Comparison of ENCODE assay signal across 16 mouse cellular contexts in genomic region chr12:84824203-84824602, GRCm38 (mm10). TPM values are rescaled to one million over a fixed set of nuclear protein-coding genes. Genes with fewer than 3 reads are reported as not detected.
DNase-seq lines count a peak whose midpoint lies in the region; ATAC-seq and TF ChIP-seq lines count a peak whose summit lies in the region.
"Had no signal": no experiment of that assay in that cellular context is flagged by ENCODE, and none has a peak within 500 bp of the region (broad histone marks: within the 10 kb centered on the region; RNA-seq: fewer than 3 reads in every experiment).

No protein-coding gene starts in this region.

- H3K9ac ChIP-seq in limb, embryonic 15.5 days, result no peak overlapping the region
- no peak overlapping the region for H3K9ac ChIP-seq in embryonic facial prominence, embryonic 14.5 days (ENCODE audit: low read depth, low read length)
- H3K9ac ChIP-seq in stomach, postnatal 0 days (ENCODE audit: low read length), result no peak overlapping the region
- H3K9ac ChIP-seq: forebrain, embryonic 13.5 days; forebrain, postnatal 0 days; heart, embryonic 13.5 days had no signal

- DNase-seq in limb, embryonic 10.5 days (ENCODE audit: low spot score), result no peak
- peak; percentile 8 for DNase-seq in brain, embryonic 14.5 days (ENCODE audit: low read depth)
- peak; percentile 75 for DNase-seq in embryonic facial prominence, embryonic 14.5 days (ENCODE audit: low spot score)
- DNase-seq in stomach, postnatal 0 days (ENCODE audit: low spot score), result no peak
- DNase-seq in right cerebral cortex, postnatal 10 days (ENCODE audit: low spot score in 2 of 2), result no peak
- DNase-seq: adrenal gland, adult 8-10 months; cerebellum, adult 18-20 months; cerebellum, adult 9-11 months; cerebellum, postnatal 36 days; forebrain, postnatal 0 days; gastrocnemius, adult 2 months; gastrocnemius, postnatal 25 days had no signal

- ATAC-seq in limb, embryonic 15.5 days (ENCODE audit: insufficient number of reproducible peaks, low FRiP score, low TSS enrichment, low read depth), result no peak
- ATAC-seq in embryonic facial prominence, embryonic 14.5 days (ENCODE audit: low read depth), result peak; percentile 53
- ATAC-seq in stomach, postnatal 0 days (ENCODE audit: low FRiP score, low TSS enrichment), result no peak
- ATAC-seq: forebrain, embryonic 13.5 days; forebrain, postnatal 0 days; intestine, embryonic 16.5 days had no signal

- peaks cover 25% of the 10 kb centered on the region for H3K4me1 ChIP-seq in limb, embryonic 15.5 days
- H3K4me1 ChIP-seq in limb, embryonic 10.5 days, result peaks cover 2% of the 10 kb centered on the region; the same call in 1 of the 2 replicates
- peaks cover 9% of the 10 kb centered on the region for H3K4me1 ChIP-seq in embryonic facial prominence, embryonic 14.5 days (ENCODE audit: control insufficient read depth, insufficient read depth, low read length)
- H3K4me1 ChIP-seq in stomach, postnatal 0 days (replicated peaks; ENCODE audit: control insufficient read depth, insufficient read depth), result no peaks in the 10 kb centered on the region
- H3K4me1 ChIP-seq: forebrain, embryonic 13.5 days had no signal

- no peak for TF ChIP-seq CTCF in brain, embryonic 14.5 days (IDR thresholded peaks at IDR 0.05; ENCODE audit: borderline replicate concordance, extremely low read depth, insufficient read depth, insufficient read length)
- TF ChIP-seq CTCF in stomach, postnatal 0 days (IDR thresholded peaks at IDR 0.05; ENCODE audit: low read depth), result no peak

- no peaks in the 10 kb centered on the region for H3K36me3 ChIP-seq in limb, embryonic 15.5 days
- no peaks in the 10 kb centered on the region for H3K36me3 ChIP-seq in limb, embryonic 10.5 days
- H3K36me3 ChIP-seq in embryonic facial prominence, embryonic 14.5 days (ENCODE audit: control insufficient read depth, insufficient read depth, low read length), result no peaks in the 10 kb centered on the region
- H3K36me3 ChIP-seq in stomach, postnatal 0 days (ENCODE audit: control insufficient read depth, insufficient read depth, low read length), result no peaks in the 10 kb centered on the region
- H3K36me3 ChIP-seq: heart, embryonic 13.5 days had no signal

- no peak for TF ChIP-seq POLR2A in brain, embryonic 14.5 days (IDR thresholded peaks at IDR 0.05; ENCODE audit: borderline replicate concordance, extremely low read depth, insufficient read depth, insufficient read length, poor library complexity, severe bottlenecking)

- H3K4me2 ChIP-seq in limb, embryonic 15.5 days, result no peak overlapping the region
- H3K4me2 ChIP-seq in embryonic facial prominence, embryonic 14.5 days (ENCODE audit: low read depth, low read length), result no peak overlapping the region
- no peak overlapping the region for H3K4me2 ChIP-seq in stomach, postnatal 0 days (replicated peaks; ENCODE audit: low read depth)
- H3K4me2 ChIP-seq: forebrain, embryonic 13.5 days; heart, embryonic 13.5 days had no signal

- 56% methylated on average over 5 of the region's 5 CpGs for WGBS in limb, embryonic 15.5 days
- WGBS in limb, embryonic 10.5 days, result 82% methylated on average over 5 of the region's 5 CpGs
- 44% methylated on average over 5 of the region's 5 CpGs for WGBS in embryonic facial prominence, embryonic 14.5 days
- 44% methylated on average over 5 of the region's 5 CpGs for WGBS in stomach, postnatal 0 days

- peak overlapping the region; percentile 27; the same call in 1 of the 2 replicates for H3K27ac ChIP-seq in limb, embryonic 15.5 days
- no peak overlapping the region for H3K27ac ChIP-seq in limb, embryonic 10.5 days
- H3K27ac ChIP-seq in embryonic facial prominence, embryonic 14.5 days (replicated peaks; ENCODE audit: low read depth, low read length), result peak overlapping the region; percentile 1; the same call in 1 of the 2 replicates
- H3K27ac ChIP-seq in stomach, postnatal 0 days (replicated peaks), result 0 out of 2 replicates have a peak overlapping the region, but pooled peaks have one; percentile 6
- H3K27ac ChIP-seq: forebrain, embryonic 13.5 days; gastrocnemius, adult 2 months; heart, embryonic 13.5 days had no signal

- H3K4me3 ChIP-seq in limb, embryonic 15.5 days, result no peak overlapping the region
- no peak overlapping the region for H3K4me3 ChIP-seq in limb, embryonic 10.5 days
- H3K4me3 ChIP-seq in embryonic facial prominence, embryonic 14.5 days (ENCODE audit: low read depth, low read length), result no peak overlapping the region
- H3K4me3 ChIP-seq in stomach, postnatal 0 days (ENCODE audit: low read depth, low read length), result no peak overlapping the region
- H3K4me3 ChIP-seq: forebrain, embryonic 13.5 days; gastrocnemius, adult 2 months; heart, embryonic 13.5 days had no signal

- TF ChIP-seq EP300 in stomach, postnatal 0 days (optimal IDR thresholded peaks at IDR 0.05), result no peak

- 0 out of 2 replicates have a peak, but pooled peaks cover 2% of the 10 kb centered on the region for H3K27me3 ChIP-seq in limb, embryonic 15.5 days
- H3K27me3 ChIP-seq in limb, embryonic 10.5 days (ENCODE audit: low read depth, poor library complexity, severe bottlenecking), result peaks cover 19% of the 10 kb centered on the region; the same call in 1 of the 2 replicates
- H3K27me3 ChIP-seq in embryonic facial prominence, embryonic 14.5 days (replicated peaks; ENCODE audit: control insufficient read depth, insufficient read depth, low read length), result no peaks in the 10 kb centered on the region
- no peaks in the 10 kb centered on the region for H3K27me3 ChIP-seq in stomach, postnatal 0 days (ENCODE audit: control insufficient read depth, insufficient read depth, low read length)
- H3K27me3 ChIP-seq: forebrain, embryonic 13.5 days had no signal

- no peaks in the 10 kb centered on the region for H3K9me3 ChIP-seq in limb, embryonic 15.5 days
- no peaks in the 10 kb centered on the region for H3K9me3 ChIP-seq in limb, embryonic 10.5 days (replicated peaks)
- H3K9me3 ChIP-seq in embryonic facial prominence, embryonic 14.5 days (ENCODE audit: control insufficient read depth, low read length), result no peaks in the 10 kb centered on the region
- H3K9me3 ChIP-seq in stomach, postnatal 0 days (ENCODE audit: control insufficient read depth, low read length), result no peaks in the 10 kb centered on the region
- H3K9me3 ChIP-seq: forebrain, embryonic 13.5 days; heart, embryonic 13.5 days had no signal

RNA-seq across cellular contexts. Expression of gene Isca2, which starts 51.2 kb away (rescaled TPM):
- polyA plus RNA-seq in limb, embryonic 15.5 days (2015; fragmentation: Nextera tagmentation; extraction: Ambion mirVana), result 113 TPM in 2 replicates
- 118 and 137 TPM in 2 replicates for polyA plus RNA-seq in limb, embryonic 10.5 days (2016; fragmentation: Nextera tagmentation; extraction: Ambion mirVana)
- 80.2 and 131 TPM in 2 replicates for polyA plus RNA-seq in brain, embryonic 14.5 days (2012; rRNA removed)
- polyA plus RNA-seq in embryonic facial prominence, embryonic 14.5 days (2014; fragmentation: Nextera tagmentation; extraction: Ambion mirVana), result 123 and 130 TPM in 2 replicates
- polyA plus RNA-seq in stomach, postnatal 0 days (2015; fragmentation: Nextera tagmentation; extraction: Ambion mirVana), result 73.0 and 75.2 TPM in 2 replicates

RNA-seq across cellular contexts. Expression of gene Npc2, which starts 51.3 kb away (rescaled TPM):
- 72.0 and 76.6 TPM in 2 replicates for polyA plus RNA-seq in limb, embryonic 15.5 days (2015; fragmentation: Nextera tagmentation; extraction: Ambion mirVana)
- polyA plus RNA-seq in limb, embryonic 10.5 days (2016; fragmentation: Nextera tagmentation; extraction: Ambion mirVana), result 55.9 and 62.5 TPM in 2 replicates
- 64.0 and 66.2 TPM in 2 replicates for polyA plus RNA-seq in brain, embryonic 14.5 days (2012; rRNA removed)
- 63.8 and 65.7 TPM in 2 replicates for polyA plus RNA-seq in embryonic facial prominence, embryonic 14.5 days (2014; fragmentation: Nextera tagmentation; extraction: Ambion mirVana)
- polyA plus RNA-seq in stomach, postnatal 0 days (2015; fragmentation: Nextera tagmentation; extraction: Ambion mirVana), result 49.0 and 49.4 TPM in 2 replicates

RNA-seq across cellular contexts. Expression of gene Ltbp2, which starts 52.1 kb away (rescaled TPM):
- polyA plus RNA-seq in limb, embryonic 15.5 days (2015; fragmentation: Nextera tagmentation; extraction: Ambion mirVana), result 7.1 and 8.7 TPM in 2 replicates
- polyA plus RNA-seq in limb, embryonic 10.5 days (2016; fragmentation: Nextera tagmentation; extraction: Ambion mirVana), result 0.03 TPM in 1 of 2 replicates, not detected in the other
- polyA plus RNA-seq in brain, embryonic 14.5 days (2012; rRNA removed), result 0.72 and 1.4 TPM in 2 replicates
- polyA plus RNA-seq in embryonic facial prominence, embryonic 14.5 days (2014; fragmentation: Nextera tagmentation; extraction: Ambion mirVana), result 9.2 and 11.2 TPM in 2 replicates
- polyA plus RNA-seq in stomach, postnatal 0 days (2015; fragmentation: Nextera tagmentation; extraction: Ambion mirVana), result 1.3 and 1.4 TPM in 2 replicates
- polyA plus RNA-seq: forebrain, embryonic 13.5 days had no signal

Comparison
In these comparisons a context has a peak if more than half of its experiments do, and no peak if none do; other contexts are left out.
1. DNase-seq: peak in brain, embryonic 14.5 days (single experiment) and embryonic facial prominence, embryonic 14.5 days (single experiment); none in limb, embryonic 10.5 days (single experiment), stomach, postnatal 0 days (single experiment) and right cerebral cortex, postnatal 10 days (0 of 2).